Mouse (Mus musculus): ENCODE data around the gene Mtmr4.

DNA sequence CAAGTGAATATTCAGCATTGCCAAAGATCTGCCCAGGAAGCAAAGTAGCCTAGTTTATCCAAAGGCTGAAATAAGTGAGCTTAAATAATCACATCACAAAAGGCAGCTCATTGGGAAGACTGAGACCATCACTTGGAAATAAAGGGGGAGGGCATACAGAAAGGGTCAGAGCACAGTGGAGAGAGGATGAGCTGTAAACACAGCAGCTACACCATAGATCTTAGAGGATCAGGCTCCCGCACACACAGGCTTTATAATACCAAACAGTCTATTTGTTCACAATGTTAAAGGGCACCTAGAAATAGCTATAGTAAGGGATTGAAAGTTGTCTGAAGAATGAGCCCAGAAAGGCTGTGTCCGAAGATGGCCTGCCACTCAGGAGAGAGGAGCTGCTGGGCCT lies 46.8 kb downstream of the Mtmr4 start:
- TF ChIP-seq CTCF (IDR thresholded peaks at IDR 0.05; ENCODE audit: insufficient read depth, low read length) (no peak), POLR2A (IDR thresholded peaks at IDR 0.05; ENCODE audit: borderline replicate concordance, extremely low read depth, low read depth, low read length) (no peak)

Data from lung, adult 2 months (tissue).